Mouse (Mus musculus) heart, postnatal 36 days (tissue): Measurements from ENCODE around the gene Rab5c. TPM values are rescaled to one million over a fixed set of nuclear protein-coding genes. Genes with fewer than 3 reads are reported as not detected.

Experiments
- DNase-seq, 2 experiments: peaks; one replicate each; pipeline ENCODE4 v3.0.0; 2021 to 2022
- intact Hi-C: fragments of 180-260 bp; cut with DNase I; formaldehyde crosslinking; loops from one replicate; pipeline ENCODE4 v1.15.1; 2025
- total RNA-seq, 2 experiments: library from RNA; stranded (reverse); gene quantifications; 2 replicates each; pipeline ENCODE4 v1.2.3; 2021

Gene Rab5c
- total RNA-seq: 10 to 100 TPM; 54.3 to 62.1 TPM

DNA sequence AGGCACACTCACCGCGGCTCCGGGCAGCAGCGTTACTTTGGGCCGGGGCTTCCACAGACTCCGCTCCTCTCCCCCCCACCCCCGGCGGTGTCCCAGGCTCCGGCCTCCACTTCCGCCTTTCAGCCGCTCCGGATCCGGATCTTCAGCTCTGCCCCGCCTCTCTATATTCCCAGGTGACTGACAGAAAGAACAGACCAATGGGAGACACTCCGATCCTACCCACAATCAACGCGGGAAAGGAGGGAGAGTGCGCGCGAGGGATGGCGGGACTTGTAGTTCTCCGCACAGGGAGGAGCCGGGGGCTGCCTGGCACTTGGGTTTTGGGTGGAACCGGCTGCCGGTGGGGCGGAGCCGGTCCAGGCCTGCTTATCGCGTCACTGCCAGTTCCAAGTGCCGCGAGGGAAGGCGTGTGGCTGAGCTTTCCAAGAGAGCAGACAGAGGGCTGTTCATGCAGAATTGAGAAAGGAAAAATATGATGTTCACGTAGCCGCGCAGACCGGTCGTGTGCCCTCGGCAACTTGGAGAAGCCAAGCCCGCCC is at the start of gene Rab5c:
TSS of gene Rab5c (minus strand) at position 150 of the 539 bp plus-strand sequence.
- intact Hi-C loops: no loop called here
- DNase-seq: peak; percentile 97

DNA sequence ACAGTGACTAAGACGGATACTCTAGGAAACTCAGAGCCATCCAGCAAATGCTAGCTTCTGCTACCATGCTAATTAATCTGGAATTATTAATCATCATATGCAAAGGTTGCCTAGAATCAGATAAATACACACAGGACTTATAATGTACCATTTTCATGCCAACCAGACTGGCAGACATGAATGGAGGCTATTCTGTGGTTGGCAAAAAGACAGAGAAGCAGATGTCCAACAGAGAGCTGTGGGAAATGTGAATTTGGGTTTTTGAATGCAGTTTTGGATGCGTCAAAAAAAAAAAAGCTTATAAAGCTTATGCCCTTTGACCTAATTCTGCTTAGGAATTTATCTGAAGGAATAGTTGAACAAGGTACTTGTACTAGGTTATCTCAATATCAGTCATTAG is 47.8 kb upstream of the Rab5c start:
- DNase-seq: no peak
- intact Hi-C loops: loop anchor here (5.0 kb wide), 1 partner anchor 77 kb away; no protein-coding TSS in a partner anchor

DNA sequence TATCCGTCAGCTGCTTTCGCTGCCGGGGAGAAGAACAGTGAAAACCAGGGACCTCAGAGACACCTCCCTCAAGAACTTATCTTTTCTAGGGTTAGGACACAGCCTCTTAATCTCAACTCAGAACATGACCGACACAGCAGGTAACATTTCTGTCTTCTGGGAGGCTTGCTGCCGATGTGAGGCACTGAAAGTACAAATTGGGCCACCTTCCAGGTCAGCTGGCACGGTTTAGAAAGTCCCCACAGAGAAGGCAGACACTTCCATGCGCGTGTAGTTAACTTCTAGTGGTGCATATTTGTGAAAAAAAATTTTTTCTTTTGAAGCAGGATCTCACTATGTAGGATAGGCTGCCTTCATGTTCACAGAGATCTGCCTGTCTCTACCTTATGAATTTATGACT is 46.3 kb upstream of the Rab5c start:
- intact Hi-C loops: no loop called here
- DNase-seq: no peak

DNA sequence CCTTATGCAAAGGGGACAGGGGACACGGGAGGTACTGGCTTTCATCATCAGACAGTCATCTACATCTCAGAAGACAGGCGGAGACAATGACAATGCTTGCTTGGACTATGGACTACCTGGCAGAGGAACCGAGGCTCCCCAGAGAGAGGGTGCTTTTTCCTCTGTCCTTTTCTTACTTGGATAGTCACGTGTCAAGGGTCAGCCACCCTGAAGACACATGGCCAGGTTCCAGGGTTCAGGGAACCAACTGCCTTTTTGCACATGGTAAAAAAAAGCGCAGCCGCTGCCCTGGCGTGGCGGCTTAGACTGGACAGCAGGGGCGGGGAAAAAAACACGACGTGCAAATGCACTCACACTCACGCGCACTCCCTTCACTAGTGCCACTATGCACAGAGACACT is 44.6 kb upstream of the Rab5c start:
- DNase-seq: no peak

DNA sequence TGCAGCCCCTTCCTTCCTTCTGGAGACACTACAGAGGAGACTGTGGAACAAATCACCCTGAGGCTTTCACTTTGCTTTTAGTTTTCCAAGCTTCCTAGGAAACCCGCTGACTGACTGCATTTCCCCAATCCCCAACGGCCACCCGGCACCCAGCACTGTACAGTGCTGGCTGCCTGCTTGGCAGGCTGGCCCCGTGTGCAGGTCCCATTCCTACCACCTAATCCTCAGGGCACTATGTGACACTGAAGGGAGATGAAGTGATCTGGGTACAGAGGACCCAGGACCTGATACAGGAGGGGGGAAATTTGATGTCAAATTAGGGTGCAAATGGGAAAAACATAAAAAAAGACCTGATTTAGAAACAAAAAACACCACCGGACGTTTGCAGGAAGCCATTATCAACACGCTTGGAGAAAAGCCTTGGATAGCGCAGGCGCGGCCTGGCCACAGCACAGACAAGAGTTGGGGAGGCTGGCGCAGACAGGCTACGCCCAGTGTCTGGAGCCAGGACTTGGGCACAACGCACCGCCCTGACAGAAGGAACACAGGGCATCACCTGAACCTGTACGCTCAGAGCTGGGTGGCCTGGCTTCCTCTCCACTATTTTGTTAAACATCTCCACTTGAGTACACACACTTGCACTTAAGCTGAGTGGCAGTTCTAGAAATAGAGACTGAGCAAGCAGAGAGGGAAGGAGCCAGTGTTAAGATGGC is 43.9 kb upstream of the Rab5c start:
- intact Hi-C loops: no loop called here
- DNase-seq: no peak

More for the DNA sequence above, 44.6 kb upstream of the Rab5c start:
- intact Hi-C loops: no loop called here

DNA sequence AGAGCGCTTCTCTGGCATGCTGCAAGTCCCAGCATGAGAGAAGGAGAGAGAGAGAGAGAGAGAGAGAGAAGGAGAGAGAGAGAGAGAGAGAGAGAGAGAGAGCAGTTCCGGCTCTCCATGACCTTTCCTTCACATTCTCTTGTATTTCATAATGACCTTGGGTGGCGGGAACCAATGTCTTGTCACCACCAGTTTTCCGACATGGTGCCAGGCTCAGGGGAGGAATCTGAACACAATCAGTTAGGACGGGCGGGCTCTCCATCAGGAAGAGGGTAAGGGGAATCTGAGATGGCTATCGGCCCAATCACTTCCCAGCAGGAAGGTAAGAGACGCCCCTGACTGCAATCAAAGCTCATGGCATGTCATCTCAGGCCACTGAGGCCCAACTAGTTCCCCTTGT is 42.2 kb upstream of the Rab5c start:
- no peak for DNase-seq
- intact Hi-C loops: no loop called here

DNA sequence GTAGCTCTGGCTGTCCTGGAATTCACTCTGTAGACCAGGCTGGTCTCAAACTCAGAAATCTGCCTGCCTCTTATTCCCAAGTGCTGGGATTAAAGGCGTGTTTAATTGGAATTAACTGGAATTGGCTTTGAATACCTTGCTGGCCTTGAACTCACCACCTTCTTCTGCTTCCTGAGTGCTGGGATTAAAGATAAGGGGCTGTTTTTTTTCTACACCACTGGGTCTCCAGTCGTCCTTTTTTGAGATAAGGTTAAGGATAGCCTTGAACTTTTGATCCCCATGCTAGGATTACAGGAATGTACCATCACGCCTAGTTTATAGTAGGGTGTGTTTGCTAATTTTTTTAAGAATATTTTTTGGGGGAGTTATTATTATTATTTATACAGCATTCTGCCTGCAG is 40.1 kb upstream of the Rab5c start:
- no peak for DNase-seq
- intact Hi-C loops: no loop called here

DNA sequence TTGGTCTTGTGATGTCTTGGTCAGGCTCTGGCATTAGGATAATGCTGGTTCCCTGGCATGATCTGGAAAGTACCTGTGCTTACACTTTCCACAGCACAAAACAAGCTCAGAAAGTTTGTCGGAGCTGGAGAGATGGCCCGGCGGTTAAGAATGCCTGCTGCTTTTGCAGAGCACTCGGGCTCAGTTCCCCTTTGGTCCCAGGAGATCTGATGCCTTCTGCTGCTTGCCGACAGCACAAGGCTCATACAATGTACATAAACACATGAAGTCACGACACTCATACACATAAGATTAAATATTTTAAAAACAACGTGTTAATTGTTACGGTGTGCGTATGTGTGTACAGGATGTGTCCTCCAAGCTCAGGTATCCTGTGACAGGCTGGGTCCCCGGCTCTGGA is 37.9 kb upstream of the Rab5c start:
- no peak for DNase-seq
- intact Hi-C loops: no loop called here

DNA sequence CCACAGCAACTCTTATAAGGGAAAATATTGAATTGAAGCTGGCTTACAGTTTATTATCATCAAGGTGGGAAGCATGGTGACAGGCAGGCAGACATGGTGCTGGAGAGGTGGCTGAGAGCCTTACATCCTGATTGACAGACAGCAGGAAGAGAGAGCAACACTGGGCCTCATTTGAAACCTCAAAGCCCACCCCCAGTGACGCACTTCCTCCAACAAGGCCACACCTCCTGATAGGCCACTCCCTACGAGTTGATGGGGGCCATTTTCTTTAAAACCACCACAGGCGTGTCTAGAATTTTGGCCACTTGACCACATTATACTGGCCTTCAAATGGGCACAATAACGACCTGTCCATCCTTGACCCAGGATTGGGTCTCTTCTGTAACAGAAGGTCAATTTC is 36.2 kb upstream of the Rab5c start:
- intact Hi-C loops: no loop called here
- DNase-seq: no peak

DNA sequence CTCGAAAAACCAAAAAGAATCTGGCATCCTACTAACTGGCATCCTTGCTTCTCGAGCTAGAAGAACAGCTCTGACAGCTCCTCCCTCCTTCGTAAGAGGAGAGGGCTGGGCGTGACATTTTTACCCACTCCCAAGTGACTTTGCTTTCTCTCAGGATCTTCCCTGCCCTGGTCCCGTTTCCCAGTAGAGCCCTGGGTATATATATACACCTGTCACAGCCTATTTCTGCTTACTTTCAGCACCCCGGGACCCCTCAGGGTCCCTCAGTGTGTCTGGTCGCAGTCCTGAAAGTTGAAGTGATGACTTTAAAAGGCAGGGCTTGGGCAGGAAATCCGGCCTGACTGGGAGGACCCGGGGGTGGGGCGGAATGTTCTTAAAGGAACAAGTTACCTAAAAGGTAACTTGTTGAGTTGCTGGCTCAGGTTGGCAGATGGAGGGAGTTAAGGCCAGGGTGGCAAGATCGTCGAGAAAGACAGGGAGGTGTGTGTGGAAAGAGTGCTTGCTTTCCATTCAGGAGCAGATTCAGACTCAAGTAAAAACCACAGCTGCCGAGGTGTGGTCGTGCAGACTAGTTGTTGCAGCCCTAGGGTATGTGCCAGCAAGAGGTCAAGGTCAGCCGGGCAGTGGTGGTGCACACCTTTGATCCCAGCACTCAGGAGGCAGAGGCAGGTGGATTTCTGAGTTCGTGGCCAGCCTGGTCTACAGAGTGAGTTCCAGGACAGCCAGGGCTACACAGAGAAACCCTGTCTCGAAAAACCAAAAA is 32.8 kb upstream of the Rab5c start, which contains the start of gene Ghdc:
TSS of gene Ghdc (minus strand) at position 312 of the 763 bp plus-strand sequence.
- DNase-seq: peak; percentile 85 to 87
- intact Hi-C loops: no loop called here

DNA sequence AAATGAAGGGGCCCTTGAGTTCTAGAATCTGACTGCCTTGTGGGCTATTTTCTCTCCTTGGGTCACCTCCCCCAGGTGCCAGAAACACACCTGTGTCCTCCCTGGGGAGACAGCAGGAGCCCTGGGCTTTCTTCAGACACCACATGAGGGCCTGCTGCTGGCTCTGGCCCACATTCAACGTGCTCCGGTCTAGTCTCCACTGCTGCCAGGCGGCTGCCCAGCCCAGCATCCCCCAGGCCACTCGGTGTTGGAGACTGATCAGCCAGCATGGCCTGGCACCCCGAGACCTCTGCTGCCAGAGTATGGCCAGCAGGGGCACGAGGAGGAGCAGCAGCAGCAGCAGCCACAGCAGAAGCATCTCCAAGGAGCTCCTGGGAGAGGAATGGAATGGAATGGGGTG is 32.0 kb upstream of the Rab5c start:
- intact Hi-C loops: no loop called here
- DNase-seq: no peak

DNA sequence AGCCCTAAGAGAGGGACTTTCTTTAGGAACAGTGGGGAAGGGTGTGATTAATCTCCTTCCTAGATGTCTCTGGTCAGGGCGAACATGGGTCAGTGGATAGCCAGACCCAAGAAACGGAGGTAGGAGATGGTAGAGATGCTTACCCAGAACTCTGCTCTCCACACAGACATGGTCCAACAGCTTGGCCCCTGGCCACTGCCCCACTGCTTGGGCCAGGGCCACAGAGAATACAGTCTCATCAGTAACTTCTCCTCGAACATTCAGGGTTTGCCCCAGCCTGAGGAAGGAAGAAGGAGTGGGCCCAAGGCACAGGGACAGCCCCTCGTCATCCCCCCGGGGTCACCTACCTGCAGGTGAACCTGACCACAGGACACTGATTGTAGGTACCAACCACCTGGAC is 29.9 kb upstream of the Rab5c start:
- intact Hi-C loops: no loop called here

DNA sequence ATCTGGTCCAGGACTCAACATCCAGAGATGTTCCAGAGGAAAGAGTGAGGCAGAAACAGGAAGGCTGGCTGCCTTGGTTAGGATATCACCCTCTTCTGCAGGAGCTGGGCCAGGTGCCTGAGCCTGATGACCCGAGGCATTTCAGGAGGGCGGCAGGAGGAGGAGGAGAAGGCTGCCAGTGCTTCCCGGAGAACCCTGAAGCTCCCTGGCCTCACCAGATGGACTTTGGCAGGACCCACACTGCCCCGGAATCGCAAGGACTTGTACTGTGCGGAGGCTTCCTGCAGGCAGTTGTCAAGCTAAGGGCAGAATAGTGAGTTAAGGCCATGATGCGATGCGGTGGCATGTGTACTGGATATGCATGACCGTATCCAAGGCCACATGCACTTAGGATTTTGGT is 28.7 kb upstream of the Rab5c start:
- intact Hi-C loops: no loop called here

More for the DNA sequence above, 29.9 kb upstream of the Rab5c start:
- DNase-seq: no peak

DNA sequence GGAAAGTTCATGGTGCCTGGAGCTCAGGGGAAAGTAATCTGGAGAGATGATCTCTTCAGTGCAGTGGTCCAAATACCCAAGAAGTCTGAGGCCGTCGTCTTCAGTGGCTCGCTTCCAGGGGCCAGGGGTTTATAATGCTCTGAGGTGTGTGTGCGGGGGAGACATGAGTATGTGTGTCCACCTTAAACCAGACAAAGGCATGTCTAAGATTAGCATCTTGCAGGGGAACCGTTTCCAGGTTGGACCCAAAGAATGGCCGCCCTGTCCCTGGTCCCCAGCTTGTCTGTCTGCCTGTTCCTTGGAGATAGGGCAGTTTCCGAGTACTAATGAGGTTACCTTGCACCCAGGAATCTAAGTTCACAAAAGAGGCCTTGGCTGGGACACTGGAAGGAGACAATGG is 24.8 kb upstream of the Rab5c start, which contains the start of gene Hcrt:
TSS of gene Hcrt (minus strand) at position 101 of the 400 bp plus-strand sequence.
- DNase-seq: no peak
- intact Hi-C loops: loop anchor here (5.0 kb wide), 3 partner anchors 136 to 194 kb away; partner anchors contain the start of gene Cnp

More for the DNA sequence above, 28.7 kb upstream of the Rab5c start:
- DNase-seq: no peak

DNA sequence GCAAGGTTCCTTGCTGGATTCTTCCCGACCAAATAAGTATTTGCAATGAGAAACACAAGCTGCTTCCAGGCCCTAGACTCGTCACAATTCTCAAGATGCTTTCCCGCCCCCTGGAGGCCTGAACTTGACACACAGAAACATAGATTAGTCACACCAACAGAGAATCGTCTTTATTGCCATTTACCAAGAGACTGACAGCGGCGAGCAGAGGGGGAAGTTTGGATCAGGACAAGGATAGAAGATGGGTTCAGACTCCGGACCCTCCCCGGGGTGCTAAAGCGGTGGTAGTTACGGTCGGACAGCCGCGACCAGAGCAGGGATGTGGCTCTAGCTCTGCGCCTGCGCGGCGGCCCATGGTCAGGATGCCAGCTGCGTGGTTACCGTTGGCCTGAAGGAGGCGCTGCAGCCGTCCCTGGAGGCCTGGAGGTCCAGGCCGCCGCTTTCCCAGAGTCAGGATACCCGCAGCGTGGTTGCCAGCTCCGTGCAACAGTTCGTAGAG is 23.6 kb upstream of the Rab5c start:
- intact Hi-C loops: loop anchor here (1.0 to 5.0 kb wide), 4 partner anchors 47 to 196 kb away; partner anchors contain the start of gene Cnp
- peak; percentile 89 to 94 for DNase-seq

DNA sequence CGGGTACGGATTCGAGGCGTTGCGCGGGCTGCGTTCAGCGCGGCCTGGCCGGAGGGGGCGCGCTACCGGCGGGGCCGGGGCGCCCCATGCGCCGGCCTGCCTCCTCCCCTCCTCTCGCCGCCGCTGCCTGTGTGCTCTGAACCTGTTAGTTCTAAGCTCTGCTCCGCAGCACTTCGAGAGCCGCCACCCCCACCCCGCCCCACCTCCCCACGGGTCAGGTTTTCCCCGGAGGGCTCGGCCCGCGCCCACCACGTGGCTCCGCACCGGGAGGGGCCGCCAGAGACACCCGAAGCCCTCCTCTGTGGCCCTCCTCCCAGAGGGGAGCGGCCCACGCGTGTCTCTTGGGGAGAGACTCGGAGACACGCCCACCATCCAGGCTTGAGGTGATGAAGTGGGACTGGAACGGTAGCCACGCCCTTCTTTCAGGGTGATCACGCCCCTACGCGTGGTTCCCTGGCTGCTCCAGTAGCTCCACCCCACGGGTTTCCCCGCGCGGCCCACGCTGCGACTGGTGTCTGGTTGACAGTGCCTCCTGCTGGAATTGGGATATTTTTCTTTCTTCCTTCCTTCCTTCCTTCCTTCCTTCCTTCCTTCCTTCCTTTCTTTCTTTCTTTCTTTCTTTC is 21.7 kb upstream of the Rab5c start, which contains the start of gene Kcnh4:
TSS of gene Kcnh4 (minus strand) at position 332 of the 623 bp plus-strand sequence.
- intact Hi-C loops: loop anchor here (5.0 kb wide), 3 partner anchors 132 to 198 kb away; partner anchors contain the start of gene Cnp
- no peak for DNase-seq

DNA sequence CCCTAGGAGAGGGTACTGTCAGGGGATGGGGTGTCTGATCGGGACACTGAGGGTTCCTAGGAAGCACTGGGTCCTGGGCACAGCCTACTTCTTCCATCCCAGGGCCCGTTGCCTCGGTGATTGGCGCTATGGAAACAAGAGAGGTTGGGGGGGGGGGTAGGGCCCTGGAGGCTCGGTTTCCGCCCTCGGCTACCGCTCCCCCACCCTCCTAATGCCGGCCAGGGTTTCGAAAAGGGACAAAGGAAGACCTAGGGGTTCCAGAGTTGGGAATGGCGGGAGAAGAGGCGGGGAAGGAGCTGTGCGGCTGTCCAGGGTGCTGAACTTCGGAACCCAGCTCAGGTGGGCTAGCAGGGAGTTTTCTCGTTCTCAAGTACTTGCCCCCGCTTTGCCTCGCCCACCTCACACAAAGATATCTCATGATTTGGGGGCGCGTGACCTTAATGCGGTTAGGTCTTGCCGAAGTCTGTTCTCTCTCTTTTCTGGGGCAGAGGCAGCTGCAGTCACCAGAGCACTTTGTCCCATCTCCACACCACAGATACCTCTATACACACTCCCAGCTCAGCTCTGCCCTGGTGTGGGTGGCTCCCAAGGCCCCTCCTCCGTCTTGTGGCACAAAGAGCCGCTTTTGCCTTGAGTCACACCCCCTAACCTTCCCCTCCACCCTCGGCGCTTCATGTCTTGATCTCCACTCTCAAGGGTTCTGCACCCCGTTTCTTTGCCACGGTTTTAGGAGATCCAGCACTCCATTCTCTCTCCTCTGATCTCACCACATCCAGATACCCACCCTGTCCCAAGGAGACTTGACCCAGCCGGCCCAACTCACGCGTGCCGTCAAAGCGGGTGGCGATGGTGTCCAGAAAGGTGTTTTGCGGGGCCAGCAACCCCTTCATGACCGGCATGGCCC is 20.9 kb upstream of the Rab5c start:
- DNase-seq: peak; percentile 43 to 62
- intact Hi-C loops: no loop called here

DNA sequence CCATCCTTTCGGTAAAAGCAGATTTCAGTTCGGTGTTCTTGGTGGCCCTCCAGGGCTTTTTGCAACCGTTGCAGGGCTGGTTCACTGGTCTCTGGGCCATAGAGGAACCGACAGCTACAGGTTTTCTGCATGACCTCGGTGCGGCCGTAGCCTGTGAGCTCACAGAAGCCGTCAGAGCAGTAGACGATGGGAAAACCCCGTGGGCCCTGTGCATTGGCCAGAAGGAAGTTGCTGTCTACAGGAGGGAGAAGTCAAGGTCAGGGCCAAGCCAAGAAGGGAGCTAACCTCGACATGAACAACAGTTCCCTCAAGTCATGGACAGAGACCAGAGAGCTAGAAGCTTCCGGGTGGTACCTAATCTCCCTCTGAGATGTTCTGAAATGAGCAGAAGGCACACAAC is 19.6 kb upstream of the Rab5c start:
- intact Hi-C loops: no loop called here
- DNase-seq: no peak

DNA sequence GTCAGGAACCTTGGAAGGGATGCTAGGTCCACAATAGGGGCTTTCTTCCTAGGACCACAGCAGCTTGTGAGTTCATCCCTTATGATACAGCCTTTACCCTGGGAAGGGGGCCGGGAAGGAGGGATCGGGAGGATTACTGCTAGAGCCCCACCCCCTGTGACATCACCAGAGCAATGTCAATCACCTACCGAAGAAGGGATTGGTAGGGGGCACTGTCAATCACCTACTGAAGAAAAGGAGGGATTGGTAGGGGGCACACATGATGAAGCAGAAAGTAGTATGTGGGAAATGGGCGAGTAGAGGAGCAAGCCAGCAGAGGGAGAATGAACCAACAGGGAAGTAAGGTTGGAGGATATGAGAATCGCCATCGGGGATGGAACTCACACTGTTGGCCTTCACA is 18.5 kb upstream of the Rab5c start:
- intact Hi-C loops: no loop called here
- no peak for DNase-seq

DNA sequence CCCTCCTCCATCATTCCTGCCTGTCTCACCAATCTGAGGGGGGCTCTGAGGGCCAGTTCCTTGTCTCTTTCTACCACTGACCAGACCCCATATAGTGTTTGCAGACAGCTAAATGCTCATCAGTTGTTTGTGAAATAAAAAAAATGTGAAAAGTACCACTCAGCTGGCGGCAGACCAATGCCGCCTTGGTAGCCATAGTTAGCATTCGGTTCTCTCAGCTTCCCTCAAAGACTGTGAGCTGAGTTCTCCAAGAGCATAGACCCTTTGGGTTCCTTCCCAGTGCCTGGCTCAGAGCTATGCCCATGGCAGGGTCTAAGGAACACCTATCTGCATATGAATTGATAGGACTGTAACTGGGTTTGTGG is 16.7 kb upstream of the Rab5c start:
- DNase-seq: no peak
- intact Hi-C loops: no loop called here
